Mouse (Mus musculus) embryonic fibroblast, embryonic 13.5 days (primary cell): ENCODE results near the gene Fam53b. TPM values are rescaled to one million over a fixed set of nuclear protein-coding genes. Genes with fewer than 3 reads are reported as not detected.
A peak's percentile ranks its signal among the peaks of the same experiment; 100 is the strongest.

ENCODE experiments used
- H3K27ac ChIP-seq: 2 replicates; pipeline ENCODE4 v1.5.1; 2012; ENCODE audit warnings: low read length, control low read depth, inconsistent platforms; ENCODE audit not compliant: insufficient read depth
- H3K4me1 ChIP-seq: 2 replicates; pipeline ENCODE4 v1.6.1; 2011; ENCODE audit warnings: low read length; ENCODE audit not compliant: control insufficient read depth, insufficient read depth
- H3K4me3 ChIP-seq: 2 replicates; pipeline ENCODE4 v1.5.1; 2011; ENCODE audit warnings: mild to moderate bottlenecking, control low read depth, low read length; ENCODE audit not compliant: insufficient read depth
- CTCF ChIP-seq: IDR thresholded peaks from 2 replicates; pipeline ENCODE4 v1.5.1; 2011; ENCODE audit warnings: mild to moderate bottlenecking, control low read depth, low read length, moderate library complexity, borderline replicate concordance; ENCODE audit not compliant: insufficient read depth
- POLR2A ChIP-seq: IDR thresholded peaks from 2 replicates; pipeline ENCODE4 v1.6.1; 2011; ENCODE audit warnings: low read depth, mild to moderate bottlenecking, control low read depth, low read length, moderate library complexity
- polyA plus RNA-seq: library from polyadenylated mRNA; stranded (reverse); fragments of >200 nt; gene quantifications from 2 replicates; pipeline ENCODE4 v1.2.4, GENCODE M21; 2011; ENCODE audit warnings: low read depth; ENCODE audit not compliant: missing spikeins, insufficient read length

Fam53b gene
- polyA plus RNA-seq, 1 experiment: 12.5 TPM

GRCm38 (mm10) chr7:132841287-132841686, 27.6 kb upstream of the Fam53b start:
- Histone ChIP-seq H3K4me1 (peaks cover 3% of the 10 kb centered on the region; the same call in 1 of the 2 replicates), H3K27ac (no peak overlapping the region), H3K4me3 (no peak overlapping the region)
- no peak for TF ChIP-seq POLR2A
- TF ChIP-seq CTCF: no peak

DNA sequence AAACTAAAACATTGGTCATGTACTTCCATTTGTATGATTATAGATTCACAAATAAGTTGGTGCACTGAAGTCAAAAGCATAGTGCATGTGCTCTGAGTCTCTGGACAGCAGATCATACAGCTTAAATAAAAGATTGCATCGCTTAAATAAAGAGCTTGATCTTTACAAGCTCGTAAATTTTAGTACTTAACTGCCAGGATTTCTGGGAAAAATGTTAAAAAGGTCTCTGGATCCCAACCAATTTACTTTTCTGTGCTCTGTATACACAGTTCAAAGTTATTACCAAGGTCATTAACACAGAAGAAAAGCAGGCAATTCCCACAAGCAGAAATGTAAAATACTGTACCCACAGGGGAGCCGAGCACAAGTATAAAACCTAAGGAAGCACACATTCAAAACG, 17.3 kb upstream of the Fam53b start:
- TF ChIP-seq POLR2A: no peak
- no peak for TF ChIP-seq CTCF
- no peak overlapping the region for H3K27ac ChIP-seq
- no peak overlapping the region for H3K4me3 ChIP-seq
- H3K4me1 ChIP-seq: no peaks in the 10 kb centered on the region

DNA sequence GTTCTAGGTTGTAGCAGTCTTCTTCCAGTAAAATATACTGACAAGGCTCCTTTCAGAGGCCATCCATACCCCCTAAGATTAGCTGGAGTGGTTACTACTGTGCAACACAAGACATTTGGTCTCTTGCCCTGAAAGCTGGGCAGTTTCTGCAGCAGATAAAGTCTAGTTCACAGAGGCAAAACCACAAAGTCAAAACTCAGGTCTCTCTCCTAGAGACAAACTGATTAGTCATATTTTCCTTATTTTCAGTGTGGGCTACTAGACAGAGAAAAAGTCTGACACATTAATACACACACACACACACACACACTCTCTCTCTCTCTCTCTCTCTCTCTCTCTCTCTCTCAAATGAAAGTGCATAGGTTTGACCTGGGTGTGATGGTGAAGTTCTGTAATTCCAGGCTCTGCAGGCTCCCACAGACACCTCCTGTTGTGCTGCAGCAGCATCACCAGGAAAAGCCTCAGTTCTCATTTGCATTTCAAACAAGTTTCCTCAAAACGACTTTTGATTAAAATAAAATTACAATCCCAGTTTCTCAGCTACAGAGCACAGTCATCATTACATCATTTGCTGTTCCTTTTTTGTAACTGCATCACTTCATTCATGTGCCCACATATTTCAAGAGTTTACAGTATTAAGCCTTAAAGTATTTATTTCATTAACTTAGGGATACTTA, 10.8 kb upstream of the Fam53b start:
- TF ChIP-seq CTCF (no peak), POLR2A (no peak)

DNA sequence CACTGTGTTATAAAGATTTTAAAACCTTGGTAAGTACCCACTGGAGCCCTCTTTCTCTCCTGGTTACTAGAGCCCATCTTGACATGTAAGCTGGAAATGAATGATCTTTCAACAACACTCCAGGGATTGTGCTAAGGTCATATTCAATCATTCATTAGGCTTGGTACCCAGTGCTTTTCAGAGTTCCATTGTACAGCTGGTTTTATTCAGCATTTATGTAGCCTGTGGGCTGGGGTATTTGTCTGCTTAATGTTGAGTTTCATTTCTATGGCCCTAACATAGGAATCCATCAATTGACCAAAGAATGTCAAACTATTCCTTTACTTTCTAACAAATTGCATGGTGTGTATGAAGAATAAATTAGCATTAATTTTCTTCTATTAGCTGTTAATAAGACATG, 10.1 kb upstream of the Fam53b start:
- TF ChIP-seq POLR2A (no peak), CTCF (no peak)

More for the DNA sequence above, 10.8 kb upstream of the Fam53b start:
- Histone ChIP-seq H3K27ac (peak overlapping the region; percentile 85), H3K4me3 (no peak overlapping the region), H3K4me1 (peaks cover 2% of the 10 kb centered on the region)

GRCm38 (mm10) chr7:132820692-132821091, 7.0 kb upstream of the Fam53b start:
- TF ChIP-seq CTCF (no peak), POLR2A (no peak)
- peaks cover 2% of the 10 kb centered on the region for H3K4me1 ChIP-seq
- H3K27ac ChIP-seq: no peak overlapping the region
- H3K4me3 ChIP-seq: no peak overlapping the region

More for the DNA sequence above, 10.1 kb upstream of the Fam53b start:
- peak overlapping the region; percentile 28; the same call in 1 of the 2 replicates for H3K27ac ChIP-seq
- H3K4me3 ChIP-seq: no peak overlapping the region
- H3K4me1 ChIP-seq: peaks cover 2% of the 10 kb centered on the region

DNA sequence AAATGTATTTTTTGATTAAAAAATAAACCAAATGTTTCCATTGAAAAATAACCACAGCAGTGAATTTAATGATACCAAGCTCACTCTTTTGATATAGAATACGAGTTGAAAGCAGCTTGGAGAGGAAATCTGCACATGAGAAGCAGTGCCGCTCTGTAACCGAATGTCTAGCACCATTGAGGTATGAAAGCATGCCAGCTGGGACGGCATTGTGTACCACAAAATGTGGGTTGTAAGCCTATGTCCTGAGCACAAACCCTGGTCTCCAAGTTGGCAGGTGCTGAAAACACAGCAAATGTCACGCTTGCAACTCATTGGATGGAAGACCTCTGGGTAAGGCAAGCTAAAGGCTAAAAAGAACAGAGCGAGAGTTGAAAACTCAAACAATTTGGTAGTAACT, 3.4 kb upstream of the Fam53b start:
- no peak overlapping the region for H3K4me3 ChIP-seq
- no peak overlapping the region for H3K27ac ChIP-seq
- no peaks in the 10 kb centered on the region for H3K4me1 ChIP-seq
- no peak for TF ChIP-seq CTCF
- no peak for TF ChIP-seq POLR2A

DNA sequence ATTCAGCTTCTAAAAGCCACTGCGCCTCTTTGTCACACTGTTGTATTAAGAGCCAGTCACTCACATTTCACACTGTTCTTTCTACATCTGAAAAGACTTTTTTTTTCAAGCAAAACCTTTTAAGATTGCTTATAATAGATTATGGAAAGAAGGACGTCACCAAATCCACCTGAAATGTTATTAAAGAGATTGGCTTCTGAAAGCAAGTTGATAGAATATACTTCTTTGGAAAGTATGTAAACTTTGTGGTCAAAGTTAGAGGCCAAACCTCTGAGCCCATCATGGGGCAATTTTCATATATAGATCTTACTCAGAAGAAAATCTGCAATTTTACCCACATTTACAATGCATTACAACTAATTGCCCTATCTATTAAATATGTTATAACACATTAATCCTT, 2.8 kb upstream of the Fam53b start:
- H3K4me3 ChIP-seq: no peak overlapping the region
- no peak overlapping the region for H3K27ac ChIP-seq
- TF ChIP-seq CTCF (no peak), POLR2A (no peak)
- H3K4me1 ChIP-seq: no peaks in the 10 kb centered on the region

- no peaks in the 10 kb centered on the region for H3K4me1 ChIP-seq
- no peak overlapping the region for H3K4me3 ChIP-seq
- H3K27ac ChIP-seq: no peak overlapping the region
- TF ChIP-seq POLR2A (no peak), CTCF (no peak)
Measured at GRCm38 (mm10) chr7:132815081-132815480, 1.4 kb upstream of the Fam53b start.

DNA sequence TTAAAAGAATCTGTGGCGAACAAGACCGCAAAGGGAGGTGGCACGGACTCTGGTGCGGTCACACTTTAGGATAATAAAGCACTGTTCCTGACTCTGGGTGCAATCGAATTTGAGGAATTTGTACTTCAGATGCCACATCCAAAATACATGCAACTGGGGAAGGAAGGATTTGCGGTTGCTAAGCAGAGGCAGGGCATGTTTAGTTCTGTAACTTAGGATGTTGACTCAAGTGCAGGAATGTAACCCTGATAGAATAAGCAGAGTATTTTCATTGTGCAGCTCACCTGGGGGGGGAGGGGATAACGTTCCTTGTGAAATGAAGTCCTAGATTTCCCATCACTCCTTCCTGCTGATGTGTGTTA, 384 bp upstream of the Fam53b start:
- Histone ChIP-seq H3K27ac (peak overlapping the region; percentile 72), H3K4me3 (peak overlapping the region; percentile 63), H3K4me1 (peaks cover 3% of the 10 kb centered on the region; the same call in 1 of the 2 replicates)
- no peak for TF ChIP-seq CTCF
- no peak for TF ChIP-seq POLR2A

DNA sequence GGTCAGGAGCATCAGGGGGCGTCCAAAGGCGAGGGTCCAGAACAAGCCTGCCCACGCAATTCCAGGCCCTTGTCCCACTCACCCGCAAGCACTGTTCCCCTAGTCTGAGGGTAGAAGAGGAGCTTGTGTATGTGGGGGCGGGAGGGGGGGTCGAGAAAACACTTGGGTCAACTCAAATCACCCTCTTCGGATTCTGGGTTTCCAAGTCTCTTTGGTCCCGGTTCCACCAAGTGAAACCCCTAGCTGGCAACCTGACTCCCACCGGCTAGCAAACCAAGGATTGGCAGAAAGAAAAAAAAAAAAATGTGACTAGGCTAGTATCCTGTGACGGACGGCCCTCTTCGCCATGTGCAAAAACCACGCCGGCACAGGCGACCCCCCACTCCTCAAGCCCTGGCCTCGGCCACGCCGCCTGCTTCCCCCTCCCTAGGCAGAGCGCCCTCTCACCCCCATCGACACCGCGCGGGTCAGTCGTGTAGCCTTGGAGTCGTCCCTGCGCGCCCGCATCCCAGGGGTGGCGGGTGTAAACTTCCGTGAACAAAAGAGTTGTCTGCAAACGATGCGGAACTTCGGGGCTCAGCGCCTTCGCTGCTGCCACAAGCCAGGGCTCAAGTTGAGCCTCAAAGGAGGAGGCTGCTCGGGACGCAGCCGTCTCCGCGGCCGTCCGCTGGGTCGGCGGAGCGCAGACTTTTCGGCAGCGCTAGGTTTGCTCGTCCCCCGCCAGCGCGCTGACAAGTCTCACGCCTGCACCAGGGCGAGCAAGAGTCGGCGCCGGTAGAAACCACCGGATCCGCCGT, 869 bp downstream of the Fam53b start:
- H3K4me3 ChIP-seq: peak overlapping the region; percentile 63
- H3K27ac ChIP-seq: peak overlapping the region; percentile 72
- TF ChIP-seq POLR2A (no peak), CTCF (no peak)
- H3K4me1 ChIP-seq: peaks cover 3% of the 10 kb centered on the region; the same call in 1 of the 2 replicates
